Mouse (Mus musculus): ENCODE measurements around the gene Gm49322. TPM values are rescaled to one million over a fixed set of nuclear protein-coding genes. Genes with fewer than 3 reads are reported as not detected.

Gm49322 gene
- polyA plus RNA-seq, 1 experiment from 2014 or later, result 3.7 TPM

- Histone ChIP-seq H3K9ac (ENCODE audit: low read length) (no peak overlapping the region), H3K4me3 (replicated peaks; ENCODE audit: low read length) (no peak overlapping the region), H3K9me3 (replicated peaks; ENCODE audit: control insufficient read depth, low read length) (no peaks in the 10 kb centered on the region), H3K36me3 (ENCODE audit: control insufficient read depth, insufficient read depth, low read length) (peaks cover 24% of the 10 kb centered on the region), H3K4me1 (ENCODE audit: control insufficient read depth, insufficient read depth, low read length) (peaks cover 19% of the 10 kb centered on the region), H3K27ac (ENCODE audit: low read length) (no peak overlapping the region), H3K4me2 (ENCODE audit: low read depth, low read length) (no peak overlapping the region), H3K27me3 (ENCODE audit: control insufficient read depth, insufficient read depth, low read length) (no peaks in the 10 kb centered on the region)
- WGBS, result 94% methylated on average over 34 of the region's 34 CpGs
- no peak for ATAC-seq (ENCODE audit: insufficient read depth, low FRiP score)
These were observed 1.0 kb downstream of the Gm49322 start for GRCm38 (mm10) chr10:80606737-80607350.

- 80% methylated on average over 3 of the region's 3 CpGs for WGBS
- Histone ChIP-seq H3K4me2 (ENCODE audit: low read depth, low read length) (no peak overlapping the region), H3K9me3 (replicated peaks; ENCODE audit: control insufficient read depth, low read length) (no peaks in the 10 kb centered on the region), H3K27ac (ENCODE audit: low read length) (no peak overlapping the region), H3K27me3 (ENCODE audit: control insufficient read depth, insufficient read depth, low read length) (no peaks in the 10 kb centered on the region), H3K4me3 (replicated peaks; ENCODE audit: low read length) (no peak overlapping the region), H3K4me1 (ENCODE audit: control insufficient read depth, insufficient read depth, low read length) (peaks cover 13% of the 10 kb centered on the region), H3K36me3 (ENCODE audit: control insufficient read depth, insufficient read depth, low read length) (peaks cover 24% of the 10 kb centered on the region), H3K9ac (ENCODE audit: low read length) (no peak overlapping the region)
- ATAC-seq (ENCODE audit: insufficient read depth, low FRiP score), result no peak
These were observed 2.6 kb downstream of the Gm49322 start for GRCm38 (mm10) chr10:80608435-80608834.

- WGBS, result 93% methylated on average over 10 of the region's 10 CpGs
- Histone ChIP-seq H3K9ac (ENCODE audit: low read length) (no peak overlapping the region), H3K36me3 (ENCODE audit: control insufficient read depth, insufficient read depth, low read length) (peaks cover 24% of the 10 kb centered on the region), H3K4me2 (ENCODE audit: low read depth, low read length) (no peak overlapping the region), H3K4me1 (ENCODE audit: control insufficient read depth, insufficient read depth, low read length) (peaks cover 3% of the 10 kb centered on the region; the same call in 1 of the 2 replicates), H3K4me3 (replicated peaks; ENCODE audit: low read length) (no peak overlapping the region), H3K27ac (ENCODE audit: low read length) (no peak overlapping the region), H3K27me3 (ENCODE audit: control insufficient read depth, insufficient read depth, low read length) (no peaks in the 10 kb centered on the region), H3K9me3 (replicated peaks; ENCODE audit: control insufficient read depth, low read length) (no peaks in the 10 kb centered on the region)
- ATAC-seq (ENCODE audit: insufficient read depth, low FRiP score), result no peak
These were observed 3.6 kb downstream of the Gm49322 start for GRCm38 (mm10) chr10:80609269-80609924.

GRCm38 (mm10) chr10:80610116-80610785, 4.4 kb downstream of the Gm49322 start:
- 91% methylated on average over 9 of the region's 9 CpGs for WGBS

GRCm38 (mm10) chr10:80611024-80611423, 5.2 kb downstream of the Gm49322 start:
- Histone ChIP-seq H3K27ac (ENCODE audit: low read length) (no peak overlapping the region), H3K4me2 (ENCODE audit: low read depth, low read length) (no peak overlapping the region), H3K4me1 (ENCODE audit: control insufficient read depth, insufficient read depth, low read length) (peaks cover 3% of the 10 kb centered on the region; the same call in 1 of the 2 replicates), H3K9ac (ENCODE audit: low read length) (no peak overlapping the region), H3K36me3 (ENCODE audit: control insufficient read depth, insufficient read depth, low read length) (peaks cover 24% of the 10 kb centered on the region), H3K27me3 (ENCODE audit: control insufficient read depth, insufficient read depth, low read length) (no peaks in the 10 kb centered on the region), H3K9me3 (replicated peaks; ENCODE audit: control insufficient read depth, low read length) (no peaks in the 10 kb centered on the region), H3K4me3 (replicated peaks; ENCODE audit: low read length) (no peak overlapping the region)
- WGBS, result 64% methylated on average over 4 of the region's 4 CpGs
- ATAC-seq (ENCODE audit: insufficient read depth, low FRiP score), result no peak

More at GRCm38 (mm10) chr10:80610116-80610785, 4.4 kb downstream of the Gm49322 start:
- peaks cover 24% of the 10 kb centered on the region for H3K36me3 ChIP-seq (ENCODE audit: control insufficient read depth, insufficient read depth, low read length)
- no peak overlapping the region for H3K9ac ChIP-seq (ENCODE audit: low read length)
- no peak for ATAC-seq (ENCODE audit: insufficient read depth, low FRiP score)
- H3K27ac ChIP-seq (ENCODE audit: low read length), result no peak overlapping the region
- H3K27me3 ChIP-seq (ENCODE audit: control insufficient read depth, insufficient read depth, low read length), result no peaks in the 10 kb centered on the region
- H3K4me1 ChIP-seq (ENCODE audit: control insufficient read depth, insufficient read depth, low read length), result peaks cover 3% of the 10 kb centered on the region; the same call in 1 of the 2 replicates
- no peak overlapping the region for H3K4me3 ChIP-seq (replicated peaks; ENCODE audit: low read length)
- H3K4me2 ChIP-seq (ENCODE audit: low read depth, low read length), result no peak overlapping the region
- H3K9me3 ChIP-seq (replicated peaks; ENCODE audit: control insufficient read depth, low read length), result no peaks in the 10 kb centered on the region

GRCm38 (mm10) chr10:80611905-80612304, 6.1 kb downstream of the Gm49322 start:
- Histone ChIP-seq H3K36me3 (ENCODE audit: control insufficient read depth, insufficient read depth, low read length) (peaks cover 24% of the 10 kb centered on the region), H3K4me1 (ENCODE audit: control insufficient read depth, insufficient read depth, low read length) (no peaks in the 10 kb centered on the region), H3K27ac (ENCODE audit: low read length) (no peak overlapping the region), H3K9ac (ENCODE audit: low read length) (no peak overlapping the region), H3K4me2 (ENCODE audit: low read depth, low read length) (no peak overlapping the region), H3K27me3 (ENCODE audit: control insufficient read depth, insufficient read depth, low read length) (no peaks in the 10 kb centered on the region), H3K4me3 (replicated peaks; ENCODE audit: low read length) (no peak overlapping the region), H3K9me3 (replicated peaks; ENCODE audit: control insufficient read depth, low read length) (no peaks in the 10 kb centered on the region)
- no peak for ATAC-seq (ENCODE audit: insufficient read depth, low FRiP score)
- 85% methylated on average over 3 of the region's 3 CpGs for WGBS

GRCm38 (mm10) chr10:80613821-80614220, 8.0 kb downstream of the Gm49322 start:
- Histone ChIP-seq H3K27me3 (ENCODE audit: control insufficient read depth, insufficient read depth, low read length) (no peaks in the 10 kb centered on the region), H3K27ac (ENCODE audit: low read length) (no peak overlapping the region), H3K4me3 (replicated peaks; ENCODE audit: low read length) (no peak overlapping the region), H3K4me2 (ENCODE audit: low read depth, low read length) (no peak overlapping the region), H3K9ac (ENCODE audit: low read length) (no peak overlapping the region), H3K9me3 (replicated peaks; ENCODE audit: control insufficient read depth, low read length) (no peaks in the 10 kb centered on the region), H3K4me1 (ENCODE audit: control insufficient read depth, insufficient read depth, low read length) (no peaks in the 10 kb centered on the region), H3K36me3 (ENCODE audit: control insufficient read depth, insufficient read depth, low read length) (peaks cover 6% of the 10 kb centered on the region; the same call in 1 of the 2 replicates)
- WGBS, result 74% methylated on average over 3 of the region's 3 CpGs
- no peak for ATAC-seq (ENCODE audit: insufficient read depth, low FRiP score)

- Histone ChIP-seq H3K36me3 (ENCODE audit: control insufficient read depth, insufficient read depth, low read length) (0 out of 2 replicates have a peak, but pooled peaks cover under 1% of the 10 kb centered on the region), H3K9me3 (replicated peaks; ENCODE audit: control insufficient read depth, low read length) (no peaks in the 10 kb centered on the region), H3K27ac (ENCODE audit: low read length) (no peak overlapping the region), H3K4me2 (ENCODE audit: low read depth, low read length) (no peak overlapping the region), H3K4me3 (replicated peaks; ENCODE audit: low read length) (no peak overlapping the region), H3K27me3 (ENCODE audit: control insufficient read depth, insufficient read depth, low read length) (no peaks in the 10 kb centered on the region), H3K4me1 (ENCODE audit: control insufficient read depth, insufficient read depth, low read length) (no peaks in the 10 kb centered on the region), H3K9ac (ENCODE audit: low read length) (no peak overlapping the region)
- WGBS, result 88% methylated on average over 6 of the region's 6 CpGs
- no peak for ATAC-seq (ENCODE audit: insufficient read depth, low FRiP score)
These were observed 8.5 kb downstream of the Gm49322 start for GRCm38 (mm10) chr10:80614351-80614750.

- Histone ChIP-seq H3K27ac (ENCODE audit: low read length) (no peak overlapping the region), H3K9me3 (replicated peaks; ENCODE audit: control insufficient read depth, low read length) (no peaks in the 10 kb centered on the region), H3K4me2 (ENCODE audit: low read depth, low read length) (no peak overlapping the region), H3K27me3 (ENCODE audit: control insufficient read depth, insufficient read depth, low read length) (no peaks in the 10 kb centered on the region), H3K9ac (ENCODE audit: low read length) (no peak overlapping the region), H3K36me3 (ENCODE audit: control insufficient read depth, insufficient read depth, low read length) (no peaks in the 10 kb centered on the region), H3K4me3 (replicated peaks; ENCODE audit: low read length) (no peak overlapping the region), H3K4me1 (ENCODE audit: control insufficient read depth, insufficient read depth, low read length) (peaks cover 3% of the 10 kb centered on the region)
- 66% methylated on average over 9 of the region's 9 CpGs for WGBS
- ATAC-seq (ENCODE audit: insufficient read depth, low FRiP score), result no peak
These were observed 12.4 kb downstream of the Gm49322 start for GRCm38 (mm10) chr10:80618181-80618580.
